Mouse (Mus musculus) cortical plate, adult 2 months (tissue): ENCODE measurements around the gene Olfr160.

Experiments used
- CTCF ChIP-seq: fragments of 200-500 bp; IDR thresholded peaks from 2 replicates; pipeline ENCODE4 v1.5.1; 2011; ENCODE audit warnings: mild to moderate bottlenecking, control low read depth, low read length; ENCODE audit not compliant: insufficient read depth; ENCODE audit errors: extremely low read depth
- POLR2A ChIP-seq: fragments of 200-500 bp; IDR thresholded peaks from 2 replicates; pipeline ENCODE4 v1.6.1; 2011; ENCODE audit warnings: mild to moderate bottlenecking, low read length, control low read depth; ENCODE audit not compliant: insufficient read depth; ENCODE audit errors: extremely low read depth

DNA sequence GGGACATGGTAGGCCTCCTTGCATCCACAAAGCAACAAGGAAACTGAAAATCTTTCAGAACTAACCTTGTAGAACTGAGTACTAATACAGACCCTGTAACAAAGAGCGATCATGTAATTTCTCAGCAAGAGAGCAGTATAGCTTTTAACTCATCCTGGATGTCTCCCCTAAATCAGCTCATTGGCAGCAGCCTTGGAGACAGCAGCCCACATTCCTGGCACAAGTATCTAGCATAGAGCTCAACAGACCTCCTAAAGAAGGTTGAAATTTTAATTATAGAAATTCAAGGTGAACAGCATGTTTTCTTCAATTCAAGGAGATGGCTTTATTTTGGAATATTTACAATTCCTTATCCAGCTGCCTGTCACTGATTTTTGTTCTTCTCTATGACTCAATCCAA lies 34.9 kb downstream of the Olfr160 start:
- no peak for TF ChIP-seq CTCF
- no peak for TF ChIP-seq POLR2A
